Mouse (Mus musculus) ES-CJ7 (cell line): ENCODE results near the gene Odf3b.

Source experiments
- DNase-seq: peaks from one replicate; pipeline ENCODE4 v3.0.0; 2011; ENCODE audit warnings: low read depth, low spot score

The Odf3b gene

GRCm38 (mm10) chr15:89378831-89379401 lies at the start of gene Odf3b:
TSS of gene Odf3b (minus strand) at chr15:89379282.
- DNase-seq: no peak

- DNase-seq: no peak
Measured at GRCm38 (mm10) chr15:89428136-89428790, 49.2 kb upstream of the Odf3b start.

GRCm38 (mm10) chr15:89426716-89427115 lies 47.6 kb upstream of the Odf3b start:
- DNase-seq: no peak

GRCm38 (mm10) chr15:89425711-89426121 lies 46.6 kb upstream of the Odf3b start, which contains the start of gene Cpt1b:
TSS of gene Cpt1b (minus strand) at chr15:89425863.
- DNase-seq: peak; percentile 46

- DNase-seq: no peak
Measured at GRCm38 (mm10) chr15:89424621-89425020, 45.5 kb upstream of the Odf3b start.

GRCm38 (mm10) chr15:89421938-89422337 lies 42.9 kb upstream of the Odf3b start:
- DNase-seq: no peak

GRCm38 (mm10) chr15:89415282-89415681 lies 36.2 kb upstream of the Odf3b start:
- no peak for DNase-seq

- peak; percentile 80 for DNase-seq
Measured at GRCm38 (mm10) chr15:89410118-89410517, 31.0 kb upstream of the Odf3b start, which contains the start of gene Syce3. TSS of gene Syce3 (minus strand) at chr15:89410503.

- peak; percentile 63 for DNase-seq
Measured at GRCm38 (mm10) chr15:89406691-89407090, 27.6 kb upstream of the Odf3b start.

GRCm38 (mm10) chr15:89404831-89405623 lies 25.9 kb upstream of the Odf3b start:
- no peak for DNase-seq

- peak; percentile 65 for DNase-seq
Measured at GRCm38 (mm10) chr15:89402471-89402870, 23.4 kb upstream of the Odf3b start.

- peak; percentile 32 for DNase-seq
Measured at GRCm38 (mm10) chr15:89399716-89400115, 20.6 kb upstream of the Odf3b start.

GRCm38 (mm10) chr15:89398146-89398545 lies 19.1 kb upstream of the Odf3b start:
- DNase-seq: no peak

GRCm38 (mm10) chr15:89396883-89397282 lies 17.8 kb upstream of the Odf3b start:
- DNase-seq: no peak

GRCm38 (mm10) chr15:89390081-89390480 lies 11.0 kb upstream of the Odf3b start:
- no peak for DNase-seq

GRCm38 (mm10) chr15:89387127-89387526 lies 8.0 kb upstream of the Odf3b start:
- DNase-seq: no peak

GRCm38 (mm10) chr15:89384617-89385016 lies 5.5 kb upstream of the Odf3b start, which contains the start of gene Klhdc7b:
TSS of gene Klhdc7b (plus strand) at chr15:89384917.
- no peak for DNase-seq

- no peak for DNase-seq
Measured at GRCm38 (mm10) chr15:89379429-89379828, 347 bp upstream of the Odf3b start.

- no peak for DNase-seq
Measured at GRCm38 (mm10) chr15:89377938-89378828, 899 bp downstream of the Odf3b start.

- DNase-seq: no peak
Measured at GRCm38 (mm10) chr15:89377362-89377761, 1.7 kb downstream of the Odf3b start.

GRCm38 (mm10) chr15:89376957-89377356 lies 2.1 kb downstream of the Odf3b start, which contains the start of gene Tymp:
TSS of gene Tymp (minus strand) at chr15:89377039.
- no peak for DNase-seq
